Mouse (Mus musculus): Measurements from ENCODE around the gene Akap8. TPM values are rescaled to one million over a fixed set of nuclear protein-coding genes. Genes with fewer than 3 reads are reported as not detected.

Akap8 gene
- polyA plus RNA-seq, 1 experiment from 2014 or later, result 62.7 TPM

DNA sequence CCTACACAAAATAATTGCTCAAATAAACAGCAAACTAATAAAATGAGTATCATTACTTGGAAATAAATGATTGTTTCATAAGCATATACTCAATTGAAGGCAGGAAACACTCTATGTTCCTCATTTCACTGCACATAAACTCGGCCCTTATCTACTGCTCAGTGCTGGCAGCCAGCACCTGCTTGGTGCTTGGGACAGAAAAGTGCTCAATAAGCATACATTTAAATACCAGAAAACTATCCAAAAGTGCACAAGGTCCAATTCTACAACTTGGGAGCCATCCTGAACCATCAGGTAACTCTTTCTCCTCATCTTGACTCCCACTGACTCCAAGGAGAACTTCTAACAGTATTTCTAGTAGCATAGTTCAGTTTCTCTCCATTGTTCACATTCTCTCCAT is 53.4 kb downstream of the Akap8 start:
- no peak overlapping the region for H3K9ac ChIP-seq (ENCODE audit: low read depth, low read length)
- WGBS, result 94% methylated on average over 1 of the region's 1 CpGs
- no peaks in the 10 kb centered on the region for H3K9me3 ChIP-seq (ENCODE audit: control insufficient read depth, low read length)
- no peaks in the 10 kb centered on the region for H3K36me3 ChIP-seq (ENCODE audit: control insufficient read depth, insufficient read depth, low read length)
- H3K4me3 ChIP-seq (ENCODE audit: low read length), result no peak overlapping the region
- no peaks in the 10 kb centered on the region for H3K27me3 ChIP-seq (ENCODE audit: control insufficient read depth, insufficient read depth, low read length)
- ATAC-seq (ENCODE audit: low FRiP score, low TSS enrichment), result no peak
- H3K4me2 ChIP-seq (replicated peaks; ENCODE audit: low read depth, low read length), result no peak overlapping the region
- no peak overlapping the region for H3K27ac ChIP-seq (ENCODE audit: low read depth, low read length)
- H3K4me1 ChIP-seq (ENCODE audit: control insufficient read depth, insufficient read depth, low read length), result peaks cover 5% of the 10 kb centered on the region; the same call in 1 of the 2 replicates

DNA sequence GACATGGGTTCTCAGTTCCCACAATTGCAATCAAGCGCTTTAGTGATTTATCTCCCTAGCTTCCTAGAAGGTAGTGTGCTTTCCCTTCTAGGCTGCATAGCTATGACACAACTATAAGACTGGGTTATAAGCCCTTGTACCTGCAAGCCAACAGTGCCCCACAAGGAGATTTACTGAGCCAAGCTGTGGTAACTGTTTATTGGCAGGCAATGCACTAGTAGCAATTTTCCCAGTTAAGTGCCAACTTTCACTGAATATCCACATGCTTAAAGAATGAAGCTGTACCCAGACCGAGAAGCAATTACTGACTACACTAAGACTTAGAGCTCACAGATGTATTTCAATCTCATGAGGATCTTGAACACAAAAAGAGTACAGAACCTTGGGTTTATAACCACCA is 57.4 kb downstream of the Akap8 start:
- no peak overlapping the region for H3K4me3 ChIP-seq (ENCODE audit: low read length)
- H3K9ac ChIP-seq (ENCODE audit: low read depth, low read length), result no peak overlapping the region
- no peaks in the 10 kb centered on the region for H3K27me3 ChIP-seq (ENCODE audit: control insufficient read depth, insufficient read depth, low read length)
- H3K27ac ChIP-seq (ENCODE audit: low read depth, low read length), result no peak overlapping the region
- ATAC-seq (ENCODE audit: low FRiP score, low TSS enrichment), result no peak
- WGBS, result 95% methylated on average over 2 of the region's 2 CpGs
- H3K4me1 ChIP-seq (ENCODE audit: control insufficient read depth, insufficient read depth, low read length), result no peaks in the 10 kb centered on the region
- no peaks in the 10 kb centered on the region for H3K36me3 ChIP-seq (ENCODE audit: control insufficient read depth, insufficient read depth, low read length)
- no peak overlapping the region for H3K4me2 ChIP-seq (replicated peaks; ENCODE audit: low read depth, low read length)
- H3K9me3 ChIP-seq (ENCODE audit: control insufficient read depth, low read length), result no peaks in the 10 kb centered on the region

DNA sequence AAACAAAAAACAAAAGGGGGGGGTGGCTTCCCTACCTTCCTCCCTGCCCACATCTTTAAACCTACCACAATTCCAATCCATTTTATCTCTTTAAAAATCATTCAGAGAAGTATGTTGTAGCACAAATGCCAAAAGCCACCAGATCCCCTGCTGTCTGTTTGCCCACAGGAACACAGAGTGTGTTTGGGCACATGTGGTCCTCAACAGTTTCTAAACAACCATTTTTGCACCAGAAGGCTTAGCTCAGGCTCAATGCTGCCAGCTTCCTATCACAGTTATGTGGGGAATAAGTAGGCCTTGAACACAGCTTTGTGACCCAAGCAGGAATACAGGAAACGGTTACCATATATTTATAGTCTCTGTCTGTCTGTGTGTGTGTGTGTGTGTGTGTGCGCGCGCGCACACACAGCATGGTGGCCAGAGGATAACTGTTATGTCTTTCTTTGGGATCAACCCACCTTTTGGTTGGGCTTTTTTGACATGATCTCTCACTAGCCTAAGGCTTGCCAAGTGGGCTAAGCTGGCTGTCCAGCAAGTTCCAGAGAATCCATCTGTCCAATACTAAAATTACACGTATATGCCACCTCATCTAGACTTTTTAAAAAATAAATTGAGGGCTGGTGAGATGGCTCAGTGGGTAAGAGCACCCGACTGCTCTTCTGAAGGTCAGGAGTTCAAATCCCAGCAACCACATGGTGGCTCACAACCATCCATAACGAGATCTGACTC is 58.0 kb downstream of the Akap8 start:
- no peaks in the 10 kb centered on the region for H3K27me3 ChIP-seq (ENCODE audit: control insufficient read depth, insufficient read depth, low read length)
- H3K4me2 ChIP-seq (replicated peaks; ENCODE audit: low read depth, low read length), result no peak overlapping the region
- ATAC-seq (ENCODE audit: low FRiP score, low TSS enrichment), result no peak
- no peak overlapping the region for H3K4me3 ChIP-seq (ENCODE audit: low read length)
- H3K4me1 ChIP-seq (ENCODE audit: control insufficient read depth, insufficient read depth, low read length), result no peaks in the 10 kb centered on the region
- no peaks in the 10 kb centered on the region for H3K36me3 ChIP-seq (ENCODE audit: control insufficient read depth, insufficient read depth, low read length)
- H3K9ac ChIP-seq (ENCODE audit: low read depth, low read length), result no peak overlapping the region
- H3K27ac ChIP-seq (ENCODE audit: low read depth, low read length), result no peak overlapping the region
- 90% methylated on average over 8 of the region's 8 CpGs for WGBS
- no peaks in the 10 kb centered on the region for H3K9me3 ChIP-seq (ENCODE audit: control insufficient read depth, low read length)

DNA sequence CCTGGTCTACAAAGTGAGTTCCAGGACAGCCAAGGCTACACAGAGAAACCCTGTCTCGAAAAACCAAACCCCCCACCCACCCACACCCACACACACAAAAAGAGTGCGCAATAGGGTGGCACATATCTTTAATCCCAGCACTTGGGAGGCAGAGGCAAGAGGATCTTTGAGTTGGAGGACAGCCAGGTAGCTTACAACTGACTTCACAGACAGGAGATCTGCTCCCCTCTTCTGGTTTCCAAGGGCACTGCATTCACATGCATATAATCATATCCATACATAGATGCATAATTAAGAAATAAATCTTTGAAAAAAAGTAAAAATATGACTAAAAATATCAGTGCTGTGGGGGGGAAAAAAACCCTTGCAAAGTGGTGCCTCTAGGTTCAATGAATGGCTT is 62.2 kb downstream of the Akap8 start:
- H3K9ac ChIP-seq (ENCODE audit: low read depth, low read length), result no peak overlapping the region
- 93% methylated on average over 2 of the region's 2 CpGs for WGBS
- H3K27ac ChIP-seq (ENCODE audit: low read depth, low read length), result no peak overlapping the region
- no peaks in the 10 kb centered on the region for H3K36me3 ChIP-seq (ENCODE audit: control insufficient read depth, insufficient read depth, low read length)
- no peaks in the 10 kb centered on the region for H3K27me3 ChIP-seq (ENCODE audit: control insufficient read depth, insufficient read depth, low read length)
- H3K9me3 ChIP-seq (ENCODE audit: control insufficient read depth, low read length), result no peaks in the 10 kb centered on the region
- H3K4me1 ChIP-seq (ENCODE audit: control insufficient read depth, insufficient read depth, low read length), result no peaks in the 10 kb centered on the region
- no peak overlapping the region for H3K4me2 ChIP-seq (replicated peaks; ENCODE audit: low read depth, low read length)
- no peak for ATAC-seq (ENCODE audit: low FRiP score, low TSS enrichment)
- no peak overlapping the region for H3K4me3 ChIP-seq (ENCODE audit: low read length)

DNA sequence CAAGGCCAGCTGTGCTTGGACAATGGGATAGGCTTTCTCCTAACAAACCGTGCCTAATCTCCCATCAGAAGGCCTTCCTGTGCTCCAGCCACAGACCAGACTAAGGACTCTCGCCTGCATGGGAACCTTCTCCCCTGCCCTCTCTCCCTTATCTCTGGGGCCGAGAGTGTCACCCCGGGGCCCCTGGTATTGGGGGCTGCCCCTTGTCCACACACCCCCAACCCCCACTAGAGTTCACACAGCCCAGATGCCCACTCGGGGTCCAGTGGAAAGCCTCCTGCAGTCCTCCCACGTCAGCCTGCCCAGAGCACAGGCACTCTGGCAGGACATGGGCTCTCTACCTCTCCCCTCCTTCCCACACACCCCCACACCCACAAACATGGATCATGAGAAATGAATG is 63.1 kb downstream of the Akap8 start:
- 76% methylated on average over 6 of the region's 6 CpGs for WGBS
- Histone ChIP-seq H3K36me3 (ENCODE audit: control insufficient read depth, insufficient read depth, low read length) (no peaks in the 10 kb centered on the region), H3K4me3 (ENCODE audit: low read length) (no peak overlapping the region), H3K27me3 (ENCODE audit: control insufficient read depth, insufficient read depth, low read length) (no peaks in the 10 kb centered on the region), H3K27ac (ENCODE audit: low read depth, low read length) (no peak overlapping the region), H3K9ac (ENCODE audit: low read depth, low read length) (no peak overlapping the region), H3K4me2 (replicated peaks; ENCODE audit: low read depth, low read length) (no peak overlapping the region), H3K4me1 (ENCODE audit: control insufficient read depth, insufficient read depth, low read length) (no peaks in the 10 kb centered on the region), H3K9me3 (ENCODE audit: control insufficient read depth, low read length) (no peaks in the 10 kb centered on the region)
- no peak for ATAC-seq (ENCODE audit: low FRiP score, low TSS enrichment)

DNA sequence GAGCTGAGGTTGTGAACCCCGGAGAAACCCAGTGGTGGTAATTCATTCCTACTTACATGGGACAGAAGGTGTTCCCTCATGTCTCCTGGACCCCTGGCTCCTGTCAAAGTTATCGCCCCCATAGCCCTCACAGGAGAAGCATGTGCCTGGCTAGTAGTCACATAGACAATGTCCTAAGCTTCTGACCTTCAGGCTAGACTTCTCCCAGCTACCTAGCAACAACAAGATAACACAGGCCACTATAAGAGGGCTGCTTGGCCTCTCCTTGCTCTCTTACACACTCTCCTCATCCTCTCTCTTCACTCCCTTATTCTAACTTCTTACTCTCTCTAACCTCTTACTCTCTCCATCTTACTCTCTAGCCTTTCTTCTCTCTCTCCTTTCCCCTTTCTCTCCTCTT is 63.6 kb downstream of the Akap8 start:
- no peak overlapping the region for H3K27ac ChIP-seq (ENCODE audit: low read depth, low read length)
- no peak overlapping the region for H3K9ac ChIP-seq (ENCODE audit: low read depth, low read length)
- H3K4me3 ChIP-seq (ENCODE audit: low read length), result no peak overlapping the region
- no peaks in the 10 kb centered on the region for H3K9me3 ChIP-seq (ENCODE audit: control insufficient read depth, low read length)
- WGBS, result 96% methylated on average over 2 of the region's 2 CpGs
- no peaks in the 10 kb centered on the region for H3K36me3 ChIP-seq (ENCODE audit: control insufficient read depth, insufficient read depth, low read length)
- no peaks in the 10 kb centered on the region for H3K4me1 ChIP-seq (ENCODE audit: control insufficient read depth, insufficient read depth, low read length)
- H3K27me3 ChIP-seq (ENCODE audit: control insufficient read depth, insufficient read depth, low read length), result no peaks in the 10 kb centered on the region
- no peak for ATAC-seq (ENCODE audit: low FRiP score, low TSS enrichment)
- H3K4me2 ChIP-seq (replicated peaks; ENCODE audit: low read depth, low read length), result no peak overlapping the region

DNA sequence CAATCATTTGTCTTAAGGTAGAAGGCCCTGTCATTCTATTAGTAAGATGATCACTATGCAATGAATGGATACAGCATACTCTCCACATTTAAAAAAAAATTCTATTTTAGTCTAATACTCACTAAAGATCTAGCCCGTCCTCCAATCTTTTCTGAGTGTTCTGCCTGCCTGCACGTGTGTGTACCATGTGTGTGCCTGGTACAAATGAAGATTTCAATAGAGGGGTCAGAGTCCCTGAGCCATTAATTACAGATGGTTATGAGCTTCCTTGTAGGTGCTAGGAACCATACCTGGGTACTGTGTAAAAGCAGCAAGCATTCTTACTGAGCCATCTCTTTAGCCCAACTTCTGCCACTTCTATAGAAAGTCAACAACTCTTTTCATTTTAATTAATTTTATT is 64.1 kb downstream of the Akap8 start:
- no peaks in the 10 kb centered on the region for H3K27me3 ChIP-seq (ENCODE audit: control insufficient read depth, insufficient read depth, low read length)
- H3K9ac ChIP-seq (ENCODE audit: low read depth, low read length), result no peak overlapping the region
- H3K9me3 ChIP-seq (ENCODE audit: control insufficient read depth, low read length), result no peaks in the 10 kb centered on the region
- ATAC-seq (ENCODE audit: low FRiP score, low TSS enrichment), result no peak
- no peak overlapping the region for H3K4me2 ChIP-seq (replicated peaks; ENCODE audit: low read depth, low read length)
- 92% methylated on average over 2 of the region's 2 CpGs for WGBS
- no peak overlapping the region for H3K27ac ChIP-seq (ENCODE audit: low read depth, low read length)
- H3K36me3 ChIP-seq (ENCODE audit: control insufficient read depth, insufficient read depth, low read length), result no peaks in the 10 kb centered on the region
- H3K4me1 ChIP-seq (ENCODE audit: control insufficient read depth, insufficient read depth, low read length), result no peaks in the 10 kb centered on the region
- no peak overlapping the region for H3K4me3 ChIP-seq (ENCODE audit: low read length)

Other genes starting within 250 kb of the Akap8 start
- 15.9 and 16.9 TPM in 2 replicates for gene Notch3, start 154.4 kb downstream of the Akap8 start, polyA plus RNA-seq (2014; fragmentation: Nextera tagmentation; extraction: Ambion mirVana)
- 0.10 TPM in 1 of 2 replicates, not detected in the other for gene Ephx3, start 131.7 kb downstream of the Akap8 start, polyA plus RNA-seq (2014; fragmentation: Nextera tagmentation; extraction: Ambion mirVana)
- gene Brd4, start 36.5 kb downstream of the Akap8 start, polyA plus RNA-seq (2014; fragmentation: Nextera tagmentation; extraction: Ambion mirVana), result 94.5 and 132 TPM in 2 replicates
- gene Akap8l, start 29.4 kb upstream of the Akap8 start, polyA plus RNA-seq (2014; fragmentation: Nextera tagmentation; extraction: Ambion mirVana), result 81.7 and 93.7 TPM in 2 replicates
- 26.6 and 37.2 TPM in 2 replicates for gene Wiz, start 68.2 kb upstream of the Akap8 start, polyA plus RNA-seq (2014; fragmentation: Nextera tagmentation; extraction: Ambion mirVana)
- gene Rasal3, start 82.3 kb upstream of the Akap8 start, polyA plus RNA-seq (2014; fragmentation: Nextera tagmentation; extraction: Ambion mirVana), result 0.20 and 0.26 TPM in 2 replicates
- not detected in 2 replicates for gene Pglyrp2, start 102.9 kb upstream of the Akap8 start, polyA plus RNA-seq (2014; fragmentation: Nextera tagmentation; extraction: Ambion mirVana)
- gene Cyp4f39, start 131.5 kb upstream of the Akap8 start, polyA plus RNA-seq (2014; fragmentation: Nextera tagmentation; extraction: Ambion mirVana), result 0.63 and 0.72 TPM in 2 replicates
- gene Cyp4f17, start 184.8 kb upstream of the Akap8 start, polyA plus RNA-seq (2014; fragmentation: Nextera tagmentation; extraction: Ambion mirVana), result 6.9 and 7.3 TPM in 2 replicates
- gene Cyp4f16, start 215.3 kb upstream of the Akap8 start, polyA plus RNA-seq (2014; fragmentation: Nextera tagmentation; extraction: Ambion mirVana), result 15.3 and 15.9 TPM in 2 replicates